Mouse (Mus musculus) neutrophil, adult 59 days (primary cell): ENCODE data around the gene Fam169b. TPM values are rescaled to one million over a fixed set of nuclear protein-coding genes. Genes with fewer than 3 reads are reported as not detected.

Source experiments
- total RNA-seq, 2 experiments: library from RNA; stranded (reverse); gene quantifications; 1 replicate in 1 of 2; 2 replicates in 1 of 2; pipeline ENCODE4 v1.2.4; 2023

Gene Fam169b
- total RNA-seq = 1 to 10 TPM; 2.1 to 2.4 TPM

DNA sequence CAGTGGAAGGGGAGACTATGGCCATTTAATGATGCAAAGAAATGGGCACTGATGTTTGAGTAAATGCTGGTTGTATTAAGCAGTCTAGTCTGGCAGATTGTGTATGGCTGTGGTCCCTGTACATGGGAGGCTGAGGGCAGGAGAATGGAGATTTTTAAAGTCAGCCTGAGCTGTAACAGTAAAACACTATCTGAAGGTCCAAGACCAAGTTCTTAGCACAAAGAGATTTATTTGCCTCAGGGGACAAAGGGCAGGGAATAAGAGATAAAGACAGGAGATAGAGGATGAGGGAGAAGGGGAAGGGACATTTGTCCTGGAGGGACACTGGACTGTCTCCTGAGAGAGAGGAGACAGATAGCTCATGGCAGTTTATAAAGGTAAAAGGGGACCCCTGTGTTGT lies at the start of gene Fam169b:
Gene Fam169b, plus strand, starts transcription at position 325 of the 400 bp plus-strand sequence.

DNA sequence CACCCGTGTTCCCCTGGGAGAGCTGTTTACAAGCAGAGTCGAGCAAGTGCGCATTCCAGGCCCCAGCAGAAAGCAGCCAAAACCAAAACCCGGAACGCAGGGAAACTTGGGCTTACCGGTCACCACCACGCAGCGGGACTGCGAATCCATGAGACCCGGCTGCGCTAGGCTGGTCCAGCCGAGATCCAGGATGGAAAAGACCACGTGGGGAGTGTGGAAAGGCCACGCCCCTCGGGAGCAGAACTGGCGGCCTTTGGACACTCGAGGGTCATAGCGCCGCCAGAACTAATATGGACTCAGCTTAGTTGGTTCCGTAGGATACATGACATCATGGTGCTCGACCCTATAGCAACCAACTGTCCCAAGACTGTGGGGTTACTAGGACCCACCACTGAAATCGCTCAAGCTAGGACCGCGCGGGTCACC lies 9.6 kb upstream of the Fam169b start, which contains the start of gene Pgpep1l:
Gene Pgpep1l, minus strand, starts transcription at position 206 of the 426 bp plus-strand sequence.

Other genes starting within 250 kb of the Fam169b start
- gene Pgpep1l, start 9.6 kb upstream of the Fam169b start, total RNA-seq = not detected